Mouse (Mus musculus) ES-Bruce4 (cell line): ENCODE data around the gene Tmem178. TPM values are rescaled to one million over a fixed set of nuclear protein-coding genes. Genes with fewer than 3 reads are reported as not detected.

Experiments used
- H3K27ac ChIP-seq: 2 replicates; pipeline ENCODE4 v1.5.1; 2012; ENCODE audit warnings: low read length, inconsistent platforms; ENCODE audit not compliant: insufficient read depth
- H3K27me3 ChIP-seq: 2 replicates; pipeline ENCODE4 v1.6.1; 2012; ENCODE audit warnings: mild to moderate bottlenecking, low read length, inconsistent platforms; ENCODE audit not compliant: control insufficient read depth, poor library complexity, insufficient read depth, severe bottlenecking
- H3K36me3 ChIP-seq: 2 replicates; pipeline ENCODE4 v1.6.1; 2012; ENCODE audit warnings: inconsistent platforms, mild to moderate bottlenecking, low read length, moderate library complexity; ENCODE audit not compliant: control insufficient read depth, poor library complexity, insufficient read depth, severe bottlenecking
- H3K4me1 ChIP-seq: one replicate; pipeline ENCODE4 v1.8.1; 2011; ENCODE audit warnings: low read length; ENCODE audit not compliant: control insufficient read depth, insufficient read depth
- H3K4me3 ChIP-seq: 2 replicates; pipeline ENCODE4 v1.5.1; 2011; ENCODE audit warnings: low read depth, mild to moderate bottlenecking, low read length
- H3K9ac ChIP-seq: 2 replicates; pipeline ENCODE4 v1.6.1; 2012; ENCODE audit warnings: low read depth, mild to moderate bottlenecking, inconsistent platforms; ENCODE audit not compliant: poor library complexity, severe bottlenecking
- H3K9me3 ChIP-seq: replicated peaks from 2 replicates; pipeline ENCODE4 v1.6.1; 2012; ENCODE audit warnings: mild to moderate bottlenecking, low read length, inconsistent platforms; ENCODE audit not compliant: control insufficient read depth, poor library complexity, insufficient read depth, severe bottlenecking
- CTCF ChIP-seq: IDR thresholded peaks from one replicate; pipeline ENCODE4 v1.8.1; 2011; ENCODE audit warnings: low read depth, low read length
- EP300 ChIP-seq: IDR thresholded peaks from 2 replicates; pipeline ENCODE4 v1.6.1; 2011; ENCODE audit warnings: low read depth, low read length; ENCODE audit not compliant: insufficient read depth
- POLR2A ChIP-seq: IDR thresholded peaks from one replicate; pipeline ENCODE4 v1.8.1; 2011; ENCODE audit warnings: low read length; ENCODE audit not compliant: insufficient read depth
- polyA plus RNA-seq: library from polyadenylated mRNA; stranded (reverse); fragments of >200 nt; gene quantifications from 2 replicates; pipeline ENCODE4 v1.2.4, GENCODE M21; 2011; ENCODE audit warnings: low read depth; ENCODE audit not compliant: missing spikeins, insufficient read depth, insufficient read length

Tmem178 gene
- polyA plus RNA-seq, 1 experiment: not detected

GRCm38 (mm10) chr17:80927151-80927550 is 17.3 kb upstream of the Tmem178 start:
- Histone ChIP-seq H3K9ac (no peak overlapping the region), H3K36me3 (no peaks in the 10 kb centered on the region), H3K9me3 (no peaks in the 10 kb centered on the region), H3K27me3 (no peaks in the 10 kb centered on the region; the same call in 1 of the 2 replicates), H3K27ac (no peak overlapping the region), H3K4me1 (no peaks in the 10 kb centered on the region), H3K4me3 (no peak overlapping the region)
- TF ChIP-seq CTCF: no peak
- TF ChIP-seq POLR2A: no peak
- no peak for TF ChIP-seq EP300

GRCm38 (mm10) chr17:80932716-80933115 is 11.7 kb upstream of the Tmem178 start:
- Histone ChIP-seq H3K27me3 (no peaks in the 10 kb centered on the region), H3K9ac (no peak overlapping the region), H3K27ac (no peak overlapping the region), H3K4me3 (no peak overlapping the region), H3K36me3 (no peaks in the 10 kb centered on the region), H3K4me1 (no peaks in the 10 kb centered on the region), H3K9me3 (no peaks in the 10 kb centered on the region)
- TF ChIP-seq POLR2A (no peak), EP300 (no peak), CTCF (no peak)

GRCm38 (mm10) chr17:80933401-80934029 is 10.9 kb upstream of the Tmem178 start:
- no peaks in the 10 kb centered on the region for H3K27me3 ChIP-seq
- no peaks in the 10 kb centered on the region for H3K4me1 ChIP-seq
- no peak overlapping the region for H3K4me3 ChIP-seq
- TF ChIP-seq CTCF (no peak), EP300 (no peak), POLR2A (no peak)
- H3K9ac ChIP-seq: no peak overlapping the region
- no peaks in the 10 kb centered on the region for H3K36me3 ChIP-seq
- no peak overlapping the region for H3K27ac ChIP-seq
- H3K9me3 ChIP-seq: no peaks in the 10 kb centered on the region

- Histone ChIP-seq H3K4me3 (no peak overlapping the region), H3K27me3 (0 out of 2 replicates have a peak, but pooled peaks cover under 1% of the 10 kb centered on the region), H3K9ac (no peak overlapping the region), H3K9me3 (no peaks in the 10 kb centered on the region), H3K4me1 (no peaks in the 10 kb centered on the region), H3K27ac (no peak overlapping the region), H3K36me3 (no peaks in the 10 kb centered on the region)
- TF ChIP-seq CTCF: no peak
- TF ChIP-seq EP300: no peak
- no peak for TF ChIP-seq POLR2A
These were observed 8.5 kb upstream of the Tmem178 start for GRCm38 (mm10) chr17:80935807-80936519.

- 0 out of 2 replicates have a peak, but pooled peaks cover 2% of the 10 kb centered on the region for H3K27me3 ChIP-seq
- TF ChIP-seq CTCF (no peak), POLR2A (no peak), EP300 (no peak)
- H3K9ac ChIP-seq: no peak overlapping the region
- no peaks in the 10 kb centered on the region for H3K36me3 ChIP-seq
- no peak overlapping the region for H3K4me3 ChIP-seq
- H3K27ac ChIP-seq: no peak overlapping the region
- no peaks in the 10 kb centered on the region for H3K9me3 ChIP-seq
- H3K4me1 ChIP-seq: no peaks in the 10 kb centered on the region
These were observed 7.9 kb upstream of the Tmem178 start for GRCm38 (mm10) chr17:80936521-80936920.

- TF ChIP-seq EP300: no peak
- TF ChIP-seq POLR2A: no peak
- Histone ChIP-seq H3K27ac (no peak overlapping the region), H3K27me3 (peaks cover 12% of the 10 kb centered on the region), H3K4me3 (no peak overlapping the region), H3K36me3 (no peaks in the 10 kb centered on the region), H3K9me3 (no peaks in the 10 kb centered on the region), H3K9ac (no peak overlapping the region), H3K4me1 (no peaks in the 10 kb centered on the region)
These were observed 4.6 kb upstream of the Tmem178 start for GRCm38 (mm10) chr17:80939833-80940232.
